Mouse (Mus musculus) liver, adult 2 months (tissue): ENCODE data around the gene Gm37240. TPM values are rescaled to one million over a fixed set of nuclear protein-coding genes. Genes with fewer than 3 reads are reported as not detected.

ENCODE experiments used
- DNase-seq: peaks from one replicate; pipeline ENCODE4 v3.0.0-alpha.2; 2011; ENCODE audit warnings: low read depth, low spot score; ENCODE audit errors: extremely low read depth
- H3K27ac ChIP-seq: fragments of 200-500 bp; replicated peaks from 2 replicates; pipeline ENCODE4 v1.5.1; 2012; ENCODE audit warnings: low read depth, mild to moderate bottlenecking, control low read depth, inconsistent platforms, low read length; ENCODE audit not compliant: insufficient read depth
- H3K27me3 ChIP-seq: fragments of 200-500 bp; 2 replicates; pipeline ENCODE4 v1.6.1; 2012; ENCODE audit warnings: mild to moderate bottlenecking, moderate library complexity, low read length, inconsistent platforms; ENCODE audit not compliant: control insufficient read depth, insufficient read depth
- H3K36me3 ChIP-seq: fragments of 200-500 bp; 2 replicates; pipeline ENCODE4 v1.6.1; 2012; ENCODE audit warnings: low read length, inconsistent platforms; ENCODE audit not compliant: control insufficient read depth, insufficient read depth
- H3K4me1 ChIP-seq: fragments of 200-500 bp; 2 replicates; pipeline ENCODE4 v1.6.1; 2011; ENCODE audit warnings: low read length; ENCODE audit not compliant: control insufficient read depth, insufficient read depth
- H3K4me3 ChIP-seq: fragments of 200-500 bp; 2 replicates; pipeline ENCODE4 v1.5.1; 2011; ENCODE audit warnings: low read depth, mild to moderate bottlenecking, control low read depth, low read length, moderate library complexity; ENCODE audit not compliant: insufficient read depth
- H3K79me2 ChIP-seq: fragments of 200-500 bp; 2 replicates; pipeline ENCODE4 v1.6.1; 2012; ENCODE audit warnings: inconsistent platforms, mild to moderate bottlenecking, low read length, moderate library complexity; ENCODE audit not compliant: control insufficient read depth, insufficient read depth
- H3K9ac ChIP-seq: fragments of 200-500 bp; 2 replicates; pipeline ENCODE4 v1.6.1; 2012; ENCODE audit warnings: low read depth, mild to moderate bottlenecking, control low read depth, inconsistent platforms, low read length
- CTCF ChIP-seq: fragments of 200-500 bp; IDR thresholded peaks from 2 replicates; pipeline ENCODE4 v1.5.1; 2011; ENCODE audit warnings: low read depth, low read length, control low read depth
- POLR2A ChIP-seq: fragments of 200-500 bp; IDR thresholded peaks from 2 replicates; pipeline ENCODE4 v1.6.1; 2011; ENCODE audit warnings: low read length, control low read depth; ENCODE audit not compliant: insufficient read depth; ENCODE audit errors: extremely low read depth
- WGBS: fragments of 180-500 bp; shearing (Covaris S2); methylation state at CpG from one replicate; pipeline ENCODE4 v1.1.7; 2018; 5-methylcytosine and 5-hydroxymethylcytosine counted together
- polyA plus RNA-seq: library from polyadenylated mRNA; depleted of rRNA; stranded (reverse); fragments of >200 nt; gene quantifications from 2 replicates; pipeline ENCODE4 v1.2.3, GENCODE M21; 2012
- total RNA-seq: library from RNA; depleted of rRNA; stranded (reverse); fragments of >200 nt; gene quantifications from 2 replicates; pipeline ENCODE4 v1.2.3, GENCODE M21; 2014

Gene Gm37240
- total and polyA plus RNA-seq, 2 experiments = 2.2 to 6.9 TPM

GRCm38 (mm10) chr3:84925229-84925628, 962.1 kb downstream of the Gm37240 start:
- H3K79me2 ChIP-seq = no peaks in the 10 kb centered on the region; the same call in 1 of the 2 replicates
- no peak overlapping the region for H3K9ac ChIP-seq
- no peak overlapping the region for H3K27ac ChIP-seq
- DNase-seq = no peak
- H3K27me3 ChIP-seq = no peaks in the 10 kb centered on the region
- H3K36me3 ChIP-seq = no peaks in the 10 kb centered on the region
- 83% methylated on average over 4 of the region's 4 CpGs for WGBS
- H3K4me1 ChIP-seq = no peaks in the 10 kb centered on the region
- no peak for TF ChIP-seq CTCF
- no peak for TF ChIP-seq POLR2A
- no peak overlapping the region for H3K4me3 ChIP-seq

- TF ChIP-seq POLR2A (no peak), CTCF (no peak)
- no peaks in the 10 kb centered on the region for H3K36me3 ChIP-seq
- no peak overlapping the region for H3K27ac ChIP-seq
- no peaks in the 10 kb centered on the region for H3K4me1 ChIP-seq
- DNase-seq = no peak
- H3K4me3 ChIP-seq = no peak overlapping the region
- whole genome bisulfite sequencing = 77% methylated on average over 1 of the region's 1 CpGs
- H3K9ac ChIP-seq = no peak overlapping the region
- H3K79me2 ChIP-seq = no peaks in the 10 kb centered on the region; the same call in 1 of the 2 replicates
- H3K27me3 ChIP-seq = no peaks in the 10 kb centered on the region
These were observed 963.6 kb downstream of the Gm37240 start for GRCm38 (mm10) chr3:84923670-84924069.

- no peaks in the 10 kb centered on the region for H3K4me1 ChIP-seq
- no peak overlapping the region for H3K27ac ChIP-seq
- WGBS = 66% methylated on average over 1 of the region's 1 CpGs
- DNase-seq = no peak
- H3K9ac ChIP-seq = no peak overlapping the region
- H3K79me2 ChIP-seq = no peaks in the 10 kb centered on the region; the same call in 1 of the 2 replicates
- TF ChIP-seq CTCF (no peak), POLR2A (no peak)
- H3K36me3 ChIP-seq = no peaks in the 10 kb centered on the region
- H3K27me3 ChIP-seq = no peaks in the 10 kb centered on the region
- H3K4me3 ChIP-seq = no peak overlapping the region
These were observed 964.1 kb downstream of the Gm37240 start for GRCm38 (mm10) chr3:84923256-84923655.

GRCm38 (mm10) chr3:84921704-84922420, 965.5 kb downstream of the Gm37240 start:
- WGBS = 75% methylated on average over 6 of the region's 6 CpGs
- H3K9ac ChIP-seq = no peak overlapping the region
- no peaks in the 10 kb centered on the region for H3K36me3 ChIP-seq
- H3K4me3 ChIP-seq = no peak overlapping the region
- no peak for TF ChIP-seq POLR2A
- peak; percentile 27; the same call in 1 of the 2 replicates for TF ChIP-seq CTCF
- no peaks in the 10 kb centered on the region for H3K4me1 ChIP-seq
- H3K79me2 ChIP-seq = no peaks in the 10 kb centered on the region; the same call in 1 of the 2 replicates
- H3K27ac ChIP-seq = no peak overlapping the region
- peak; percentile 45 for DNase-seq
- no peaks in the 10 kb centered on the region for H3K27me3 ChIP-seq

GRCm38 (mm10) chr3:84917903-84918679, 969.2 kb downstream of the Gm37240 start:
- H3K9ac ChIP-seq = no peak overlapping the region
- H3K36me3 ChIP-seq = no peaks in the 10 kb centered on the region
- DNase-seq = no peak
- no peaks in the 10 kb centered on the region for H3K27me3 ChIP-seq
- WGBS = 73% methylated on average over 9 of the region's 9 CpGs
- TF ChIP-seq CTCF (no peak), POLR2A (no peak)
- H3K27ac ChIP-seq = no peak overlapping the region
- H3K4me1 ChIP-seq = no peaks in the 10 kb centered on the region
- no peaks in the 10 kb centered on the region; the same call in 1 of the 2 replicates for H3K79me2 ChIP-seq
- no peak overlapping the region for H3K4me3 ChIP-seq
